Mouse (Mus musculus) kidney, embryonic 14.5 days (tissue): ENCODE data around the gene Tacr1. TPM values are rescaled to one million over a fixed set of nuclear protein-coding genes. Genes with fewer than 3 reads are reported as not detected.
"Not testable (repeated sequence)": the region's sequence is repeated elsewhere in the genome, so short reads cannot be mapped to it uniquely, and the experiment has no call there.

Experiments
- ATAC-seq: fragments of 200-750 bp; cut with Nextera tagmentation; 2 replicates; pipeline ENCODE4 v1.8.0; 2017; ENCODE audit warnings: moderate number of reproducible peaks, mild to moderate bottlenecking, moderate TSS enrichment, moderate library complexity; ENCODE audit not compliant: low FRiP score, low TSS enrichment
- H3K27ac ChIP-seq: fragments of 300-500 bp; sonication (generic); 2 replicates; pipeline ENCODE4 v1.5.1; 2014; ENCODE audit warnings: low read depth, mild to moderate bottlenecking, low read length, moderate library complexity, mixed read lengths
- H3K27me3 ChIP-seq: fragments of 300-500 bp; sonication (generic); 2 replicates; pipeline ENCODE4 v1.6.1; 2014; ENCODE audit warnings: mild to moderate bottlenecking, low read length; ENCODE audit not compliant: control insufficient read depth, insufficient read depth
- H3K36me3 ChIP-seq: fragments of 300-500 bp; sonication (generic); 2 replicates; pipeline ENCODE4 v1.6.1; 2014; ENCODE audit warnings: low read length, mixed read lengths; ENCODE audit not compliant: control insufficient read depth, insufficient read depth
- H3K4me1 ChIP-seq: fragments of 300-500 bp; sonication (generic); 2 replicates; pipeline ENCODE4 v1.6.1; 2014; ENCODE audit warnings: low read length, mixed read lengths; ENCODE audit not compliant: control insufficient read depth, insufficient read depth
- H3K4me2 ChIP-seq: fragments of 300-500 bp; sonication (generic); replicated peaks from 2 replicates; pipeline ENCODE4 v1.6.1; 2014; ENCODE audit warnings: low read depth, mild to moderate bottlenecking, low read length
- H3K4me3 ChIP-seq: fragments of 300-500 bp; sonication (generic); 2 replicates; pipeline ENCODE4 v1.5.1; 2014; ENCODE audit warnings: mild to moderate bottlenecking, low read length
- H3K9ac ChIP-seq: fragments of 300-500 bp; sonication (generic); 2 replicates; pipeline ENCODE4 v1.6.1; 2014; ENCODE audit warnings: low read depth, mild to moderate bottlenecking, low read length, moderate library complexity
- H3K9me3 ChIP-seq: fragments of 300-500 bp; sonication (generic); 2 replicates; pipeline ENCODE4 v1.6.1; 2016; ENCODE audit warnings: low read length; ENCODE audit not compliant: control insufficient read depth
- WGBS: fragments of 180-500 bp; shearing (Covaris S2); extraction: QIAGEN DNeasy Blood & Tissue Kit; methylation state at CpG from one replicate; pipeline ENCODE4 v1.1.7; 2014; 5-methylcytosine and 5-hydroxymethylcytosine counted together
- polyA plus RNA-seq: library from polyadenylated mRNA; unstranded; fragments of >200 nt; fragmentation: Nextera tagmentation; extraction: Ambion mirVana; gene quantifications from 2 replicates; pipeline ENCODE4 v1.2.1, GENCODE M21; 2014

Gene Tacr1
- polyA plus RNA-seq, 1 experiment from 2014 or later: 0.08 TPM

- Histone ChIP-seq H3K27ac (no peak overlapping the region), H3K9ac (no peak overlapping the region), H3K4me2 (no peak overlapping the region), H3K4me3 (no peak overlapping the region), H3K27me3 (no peaks in the 10 kb centered on the region), H3K9me3 (no peaks in the 10 kb centered on the region), H3K36me3 (no peaks in the 10 kb centered on the region), H3K4me1 (no peaks in the 10 kb centered on the region)
- WGBS: 68% methylated on average over 4 of the region's 4 CpGs
- no peak for ATAC-seq
Measured at GRCm38 (mm10) chr6:82437174-82437573, 35.0 kb downstream of the Tacr1 start.

- H3K9ac ChIP-seq, H3K9me3 ChIP-seq, H3K4me1 ChIP-seq, H3K4me3 ChIP-seq, H3K27me3 ChIP-seq, ATAC-seq, H3K27ac ChIP-seq, H3K4me2 ChIP-seq, H3K36me3 ChIP-seq: not testable (repeated sequence)
- WGBS: 81% methylated on average over 8 of the region's 8 CpGs
Measured at GRCm38 (mm10) chr6:82452206-82453095, 50.3 kb downstream of the Tacr1 start.

- Histone ChIP-seq H3K4me2 (no peak overlapping the region), H3K9me3 (no peaks in the 10 kb centered on the region), H3K36me3 (no peaks in the 10 kb centered on the region), H3K27me3 (no peaks in the 10 kb centered on the region), H3K9ac (no peak overlapping the region), H3K4me1 (peaks cover 4% of the 10 kb centered on the region; the same call in 1 of the 2 replicates), H3K27ac (no peak overlapping the region), H3K4me3 (no peak overlapping the region)
- WGBS: 38% methylated on average over 3 of the region's 3 CpGs
- peak; percentile 73; the same call in 1 of the 2 replicates for ATAC-seq
Measured at GRCm38 (mm10) chr6:82455245-82455644, 53.1 kb downstream of the Tacr1 start.

- no peaks in the 10 kb centered on the region for H3K27me3 ChIP-seq
- no peaks in the 10 kb centered on the region for H3K9me3 ChIP-seq
- 0 out of 2 replicates have a peak, but pooled peaks have one; percentile 69 for ATAC-seq
- 40% methylated on average over 7 of the region's 7 CpGs for WGBS
- no peak overlapping the region for H3K4me3 ChIP-seq
- no peak overlapping the region for H3K4me2 ChIP-seq
- no peak overlapping the region for H3K9ac ChIP-seq
- no peak overlapping the region for H3K27ac ChIP-seq
- H3K36me3 ChIP-seq: no peaks in the 10 kb centered on the region
- peaks cover 4% of the 10 kb centered on the region; the same call in 1 of the 2 replicates for H3K4me1 ChIP-seq
Measured at GRCm38 (mm10) chr6:82457163-82457763, 55.1 kb downstream of the Tacr1 start.

GRCm38 (mm10) chr6:82458762-82459389, 56.7 kb downstream of the Tacr1 start:
- Histone ChIP-seq H3K4me1 (peaks cover 4% of the 10 kb centered on the region; the same call in 1 of the 2 replicates), H3K27me3 (no peaks in the 10 kb centered on the region), H3K4me3 (no peak overlapping the region), H3K4me2 (no peak overlapping the region), H3K9ac (no peak overlapping the region), H3K27ac (no peak overlapping the region), H3K9me3 (no peaks in the 10 kb centered on the region), H3K36me3 (no peaks in the 10 kb centered on the region)
- ATAC-seq: no peak
- WGBS: 74% methylated on average over 15 of the region's 15 CpGs

GRCm38 (mm10) chr6:82463171-82463570, 61.0 kb downstream of the Tacr1 start:
- Histone ChIP-seq H3K9me3 (no peaks in the 10 kb centered on the region), H3K27me3 (no peaks in the 10 kb centered on the region), H3K36me3 (no peaks in the 10 kb centered on the region), H3K4me3 (no peak overlapping the region), H3K4me2 (no peak overlapping the region), H3K27ac (no peak overlapping the region), H3K4me1 (no peaks in the 10 kb centered on the region), H3K9ac (no peak overlapping the region)
- 81% methylated on average over 4 of the region's 4 CpGs for WGBS
- ATAC-seq: no peak

GRCm38 (mm10) chr6:82474477-82474876, 72.3 kb downstream of the Tacr1 start:
- 48% methylated on average over 6 of the region's 6 CpGs for WGBS
- Histone ChIP-seq H3K36me3 (no peaks in the 10 kb centered on the region), H3K9ac (no peak overlapping the region), H3K27me3 (no peaks in the 10 kb centered on the region), H3K4me2 (no peak overlapping the region), H3K4me1 (no peaks in the 10 kb centered on the region), H3K9me3 (no peaks in the 10 kb centered on the region), H3K4me3 (no peak overlapping the region), H3K27ac (no peak overlapping the region)
- ATAC-seq: peak; percentile 75; the same call in 1 of the 2 replicates

- H3K4me3 ChIP-seq: no peak overlapping the region
- WGBS: 89% methylated on average over 1 of the region's 1 CpGs
- H3K9ac ChIP-seq: no peak overlapping the region
- H3K4me2 ChIP-seq: no peak overlapping the region
- H3K27ac ChIP-seq: no peak overlapping the region
- H3K9me3 ChIP-seq: no peaks in the 10 kb centered on the region
- H3K27me3 ChIP-seq: no peaks in the 10 kb centered on the region
- ATAC-seq: no peak
- no peaks in the 10 kb centered on the region for H3K36me3 ChIP-seq
- no peaks in the 10 kb centered on the region for H3K4me1 ChIP-seq
Measured at GRCm38 (mm10) chr6:82483842-82484241, 81.7 kb downstream of the Tacr1 start.

GRCm38 (mm10) chr6:82494481-82494880, 92.3 kb downstream of the Tacr1 start:
- ATAC-seq: peak; percentile 81
- Histone ChIP-seq H3K36me3 (no peaks in the 10 kb centered on the region), H3K9me3 (no peaks in the 10 kb centered on the region), H3K9ac (no peak overlapping the region), H3K4me1 (no peaks in the 10 kb centered on the region), H3K4me3 (no peak overlapping the region), H3K27ac (no peak overlapping the region), H3K4me2 (no peak overlapping the region), H3K27me3 (no peaks in the 10 kb centered on the region)
- WGBS: 24% methylated on average over 6 of the region's 6 CpGs
